Mouse (Mus musculus) stomach, embryonic 14.5 days (tissue): ENCODE data around the gene Defb42. TPM values are rescaled to one million over a fixed set of nuclear protein-coding genes. Genes with fewer than 3 reads are reported as not detected.

Source experiments
- polyA plus RNA-seq: library from polyadenylated mRNA; unstranded; fragments of >200 nt; fragmentation: Nextera tagmentation; extraction: Ambion mirVana; gene quantifications from 2 replicates; pipeline ENCODE4 v1.2.1, GENCODE M21; 2014

The Defb42 gene
- polyA plus RNA-seq, 1 experiment from 2014 or later, result not detected

Other genes with a start within 250 kb of the Defb42 start
- 9.4 and 10.6 TPM in 2 replicates for gene Wdfy2, start 209.3 kb upstream of the Defb42 start, polyA plus RNA-seq
- not detected in 2 replicates for gene Defb48, start 62.5 kb upstream of the Defb42 start, polyA plus RNA-seq
- not detected in 2 replicates for gene Defb47, start 48.9 kb upstream of the Defb42 start, polyA plus RNA-seq
- gene Defb43, start 35.2 kb upstream of the Defb42 start, polyA plus RNA-seq, result not detected in 2 replicates
- gene Defb30, start 3.0 kb downstream of the Defb42 start, polyA plus RNA-seq, result not detected in 2 replicates